Mouse (Mus musculus) hindbrain, embryonic 15.5 days (tissue): ENCODE data around the gene Map1b. TPM values are rescaled to one million over a fixed set of nuclear protein-coding genes. Genes with fewer than 3 reads are reported as not detected.

Experiments used
- ATAC-seq: fragments of 200-750 bp; cut with Nextera tagmentation; 2 replicates; pipeline ENCODE4 v1.8.0; 2017; ENCODE audit warnings: low read depth, moderate number of reproducible peaks, moderate TSS enrichment; ENCODE audit not compliant: low FRiP score
- H3K27ac ChIP-seq: fragments of 300-500 bp; sonication (generic); replicated peaks from 2 replicates; pipeline ENCODE4 v1.5.1; 2015; ENCODE audit warnings: mild to moderate bottlenecking, inconsistent platforms
- H3K27me3 ChIP-seq: fragments of 300-500 bp; sonication (generic); 2 replicates; pipeline ENCODE4 v1.6.1; 2015; ENCODE audit warnings: control low read depth, inconsistent platforms
- H3K36me3 ChIP-seq: fragments of 300-500 bp; sonication (generic); 2 replicates; pipeline ENCODE4 v1.6.1; 2015; ENCODE audit warnings: control low read depth, inconsistent platforms
- H3K4me1 ChIP-seq: fragments of 300-500 bp; sonication (generic); replicated peaks from 2 replicates; pipeline ENCODE4 v1.6.1; 2015; ENCODE audit warnings: control low read depth, inconsistent platforms
- H3K4me2 ChIP-seq: fragments of 300-500 bp; sonication (generic); 2 replicates; pipeline ENCODE4 v1.6.1; 2015; ENCODE audit warnings: moderate library complexity, mild to moderate bottlenecking, inconsistent platforms
- H3K4me3 ChIP-seq: fragments of 300-500 bp; sonication (generic); 2 replicates; pipeline ENCODE4 v1.5.1; 2015; ENCODE audit warnings: mild to moderate bottlenecking, inconsistent platforms
- H3K9ac ChIP-seq: fragments of 300-500 bp; sonication (generic); 2 replicates; pipeline ENCODE4 v1.6.1; 2015; ENCODE audit warnings: inconsistent platforms
- H3K9me3 ChIP-seq: fragments of 300-500 bp; sonication (generic); 2 replicates; pipeline ENCODE4 v1.6.1; 2016; ENCODE audit warnings: control low read depth, inconsistent platforms
- WGBS: fragments of 180-500 bp; shearing (Covaris S2); methylation state at CpG from one replicate; pipeline ENCODE4 v1.1.7; 2015; 5-methylcytosine and 5-hydroxymethylcytosine counted together
- polyA plus RNA-seq: library from polyadenylated mRNA; unstranded; fragments of >200 nt; fragmentation: Nextera tagmentation; extraction: Ambion mirVana; gene quantifications from 2 replicates; pipeline ENCODE4 v1.2.1, GENCODE M21; 2015

Map1b gene
- polyA plus RNA-seq, 1 experiment from 2014 or later = 2,064 TPM

GRCm38 (mm10) chr13:99483433-99483832 is 32.9 kb downstream of the Map1b start:
- Histone ChIP-seq H3K4me2 (no peak overlapping the region), H3K36me3 (peaks cover 16% of the 10 kb centered on the region; the same call in 1 of the 2 replicates), H3K9me3 (no peaks in the 10 kb centered on the region), H3K27me3 (no peaks in the 10 kb centered on the region), H3K4me3 (no peak overlapping the region), H3K4me1 (peaks cover 60% of the 10 kb centered on the region), H3K27ac (no peak overlapping the region), H3K9ac (no peak overlapping the region)
- ATAC-seq = no peak

GRCm38 (mm10) chr13:99475488-99475887 is 40.9 kb downstream of the Map1b start:
- Histone ChIP-seq H3K27ac (peak overlapping the region; percentile 46), H3K36me3 (peaks cover 6% of the 10 kb centered on the region; the same call in 1 of the 2 replicates), H3K9ac (no peak overlapping the region), H3K4me3 (no peak overlapping the region), H3K9me3 (no peaks in the 10 kb centered on the region), H3K27me3 (no peaks in the 10 kb centered on the region), H3K4me2 (peak overlapping the region; percentile 23), H3K4me1 (peaks cover 45% of the 10 kb centered on the region)
- 0 out of 2 replicates have a peak, but pooled peaks have one; percentile 46 for ATAC-seq
- 0% methylated on average over 6 of the region's 6 CpGs for WGBS

- Histone ChIP-seq H3K9ac (no peak overlapping the region), H3K4me2 (peak overlapping the region; percentile 23), H3K36me3 (peaks cover 6% of the 10 kb centered on the region; the same call in 1 of the 2 replicates), H3K27ac (peak overlapping the region; percentile 46; the same call in 1 of the 2 replicates), H3K27me3 (no peaks in the 10 kb centered on the region), H3K4me3 (no peak overlapping the region), H3K9me3 (no peaks in the 10 kb centered on the region), H3K4me1 (peaks cover 48% of the 10 kb centered on the region)
- WGBS = 0% methylated on average over 5 of the region's 5 CpGs
- ATAC-seq = no peak
Measured at GRCm38 (mm10) chr13:99475033-99475432, 41.3 kb downstream of the Map1b start.

- Histone ChIP-seq H3K9me3 (no peaks in the 10 kb centered on the region), H3K27me3 (no peaks in the 10 kb centered on the region), H3K4me1 (peaks cover 54% of the 10 kb centered on the region), H3K4me3 (no peak overlapping the region), H3K9ac (no peak overlapping the region), H3K4me2 (no peak overlapping the region), H3K27ac (0 out of 2 replicates have a peak overlapping the region, but pooled peaks have one; percentile 22), H3K36me3 (peaks cover under 1% of the 10 kb centered on the region; the same call in 1 of the 2 replicates)
- ATAC-seq = 0 out of 2 replicates have a peak, but pooled peaks have one; percentile 28
- WGBS = 51% methylated on average over 7 of the region's 7 CpGs
Measured at GRCm38 (mm10) chr13:99474108-99474507, 42.2 kb downstream of the Map1b start.

GRCm38 (mm10) chr13:99472028-99472427 is 44.3 kb downstream of the Map1b start:
- no peaks in the 10 kb centered on the region for H3K36me3 ChIP-seq
- no peaks in the 10 kb centered on the region for H3K27me3 ChIP-seq
- no peak overlapping the region for H3K9ac ChIP-seq
- no peak overlapping the region for H3K4me2 ChIP-seq
- H3K27ac ChIP-seq = no peak overlapping the region
- no peak overlapping the region for H3K4me3 ChIP-seq
- WGBS = 90% methylated on average over 9 of the region's 9 CpGs
- H3K9me3 ChIP-seq = no peaks in the 10 kb centered on the region
- no peak for ATAC-seq
- H3K4me1 ChIP-seq = peaks cover 71% of the 10 kb centered on the region

- Histone ChIP-seq H3K4me1 (peaks cover 71% of the 10 kb centered on the region), H3K4me3 (no peak overlapping the region), H3K9ac (no peak overlapping the region), H3K9me3 (no peaks in the 10 kb centered on the region), H3K4me2 (no peak overlapping the region), H3K27ac (no peak overlapping the region; the same call in 1 of the 2 replicates), H3K36me3 (no peaks in the 10 kb centered on the region), H3K27me3 (no peaks in the 10 kb centered on the region)
- WGBS = 24% methylated on average over 7 of the region's 7 CpGs
- no peak for ATAC-seq
Measured at GRCm38 (mm10) chr13:99470084-99470483, 46.3 kb downstream of the Map1b start.

- Histone ChIP-seq H3K27me3 (no peaks in the 10 kb centered on the region), H3K27ac (no peak overlapping the region), H3K4me1 (peaks cover 62% of the 10 kb centered on the region), H3K4me2 (no peak overlapping the region), H3K9me3 (no peaks in the 10 kb centered on the region), H3K4me3 (no peak overlapping the region), H3K36me3 (no peaks in the 10 kb centered on the region), H3K9ac (no peak overlapping the region)
- 58% methylated on average over 2 of the region's 2 CpGs for WGBS
- no peak for ATAC-seq
Measured at GRCm38 (mm10) chr13:99468267-99468666, 48.1 kb downstream of the Map1b start.

- H3K36me3 ChIP-seq = no peaks in the 10 kb centered on the region
- peaks cover 59% of the 10 kb centered on the region for H3K4me1 ChIP-seq
- H3K4me2 ChIP-seq = no peak overlapping the region
- ATAC-seq = no peak
- no peak overlapping the region for H3K4me3 ChIP-seq
- H3K9ac ChIP-seq = no peak overlapping the region
- no peaks in the 10 kb centered on the region for H3K9me3 ChIP-seq
- no peaks in the 10 kb centered on the region for H3K27me3 ChIP-seq
- no peak overlapping the region for H3K27ac ChIP-seq
- WGBS = 36% methylated on average over 6 of the region's 6 CpGs
Measured at GRCm38 (mm10) chr13:99466811-99467315, 49.5 kb downstream of the Map1b start.

- Histone ChIP-seq H3K27ac (no peak overlapping the region), H3K27me3 (no peaks in the 10 kb centered on the region), H3K4me3 (no peak overlapping the region), H3K4me2 (no peak overlapping the region), H3K36me3 (peaks cover 5% of the 10 kb centered on the region; the same call in 1 of the 2 replicates), H3K9ac (no peak overlapping the region), H3K4me1 (peaks cover 61% of the 10 kb centered on the region), H3K9me3 (no peaks in the 10 kb centered on the region)
- 38% methylated on average over 2 of the region's 2 CpGs for WGBS
- ATAC-seq = peak; percentile 59
Measured at GRCm38 (mm10) chr13:99466064-99466463, 50.3 kb downstream of the Map1b start.

- peaks cover 54% of the 10 kb centered on the region for H3K4me1 ChIP-seq
- H3K4me2 ChIP-seq = no peak overlapping the region
- 59% methylated on average over 4 of the region's 4 CpGs for WGBS
- ATAC-seq = no peak
- no peaks in the 10 kb centered on the region for H3K27me3 ChIP-seq
- no peak overlapping the region for H3K4me3 ChIP-seq
- no peak overlapping the region for H3K27ac ChIP-seq
- H3K36me3 ChIP-seq = peaks cover 5% of the 10 kb centered on the region; the same call in 1 of the 2 replicates
- H3K9ac ChIP-seq = no peak overlapping the region
- no peaks in the 10 kb centered on the region for H3K9me3 ChIP-seq
Measured at GRCm38 (mm10) chr13:99464551-99464950, 51.8 kb downstream of the Map1b start.

GRCm38 (mm10) chr13:99461886-99462285 is 54.5 kb downstream of the Map1b start:
- Histone ChIP-seq H3K9me3 (no peaks in the 10 kb centered on the region), H3K36me3 (peaks cover 5% of the 10 kb centered on the region; the same call in 1 of the 2 replicates), H3K27ac (no peak overlapping the region)

GRCm38 (mm10) chr13:99459612-99460011 is 56.7 kb downstream of the Map1b start:
- H3K27ac ChIP-seq = peak overlapping the region; percentile 57
- no peaks in the 10 kb centered on the region for H3K9me3 ChIP-seq
- H3K4me1 ChIP-seq = peaks cover 39% of the 10 kb centered on the region
- no peak overlapping the region for H3K9ac ChIP-seq
- H3K4me3 ChIP-seq = no peak overlapping the region
- H3K4me2 ChIP-seq = no peak overlapping the region
- WGBS = 77% methylated on average over 4 of the region's 4 CpGs
- H3K27me3 ChIP-seq = no peaks in the 10 kb centered on the region
- peak; percentile 23 for ATAC-seq
- H3K36me3 ChIP-seq = peaks cover 5% of the 10 kb centered on the region; the same call in 1 of the 2 replicates

More at GRCm38 (mm10) chr13:99461886-99462285, 54.5 kb downstream of the Map1b start:
- Histone ChIP-seq H3K4me3 (no peak overlapping the region), H3K4me2 (no peak overlapping the region), H3K4me1 (peaks cover 43% of the 10 kb centered on the region), H3K9ac (no peak overlapping the region), H3K27me3 (no peaks in the 10 kb centered on the region)
- ATAC-seq = no peak
- 92% methylated on average over 4 of the region's 4 CpGs for WGBS
